In genomic region chr1:90849836-90850235, GRCm38 (mm10) we compare ENCODE assay signal across 9 mouse cellular contexts. TPM values are rescaled to one million over a fixed set of nuclear protein-coding genes. Genes with fewer than 3 reads are reported as not detected.
DNase-seq lines count a peak whose midpoint lies in the region; ATAC-seq and TF ChIP-seq lines count a peak whose summit lies in the region.
"Had no signal": no experiment of that assay in that cellular context is flagged by ENCODE, and none has a peak within 500 bp of the region (broad histone marks: within the 10 kb centered on the region; RNA-seq: fewer than 3 reads in every experiment).

No protein-coding gene starts in this region.

- WGBS in hindbrain, embryonic 11.5 days = 42% methylated on average over 8 of the region's 8 CpGs
- WGBS in hindbrain, embryonic 13.5 days = 45% methylated on average over 8 of the region's 8 CpGs
- WGBS in intestine, postnatal 0 days = 34% methylated on average over 8 of the region's 8 CpGs

- H3K27me3 ChIP-seq in hindbrain, embryonic 11.5 days (ENCODE audit: control insufficient read depth, insufficient read depth, low read length) = no peaks in the 10 kb centered on the region
- H3K27me3 ChIP-seq in hindbrain, embryonic 13.5 days = no peaks in the 10 kb centered on the region
- H3K27me3 ChIP-seq in intestine, postnatal 0 days (replicated peaks; ENCODE audit: control insufficient read depth, insufficient read depth, low read length) = no peaks in the 10 kb centered on the region

- no peak for ATAC-seq in hindbrain, embryonic 11.5 days (ENCODE audit: low FRiP score)
- ATAC-seq in hindbrain, embryonic 13.5 days (ENCODE audit: low FRiP score) = no peak
- no peak for ATAC-seq in intestine, postnatal 0 days
- no peak for ATAC-seq in megakaryocyte, adult 5-6 weeks (ENCODE audit: poor library complexity, severe bottlenecking)

- H3K36me3 ChIP-seq in hindbrain, embryonic 11.5 days (ENCODE audit: control insufficient read depth, insufficient read depth, low read length) = no peaks in the 10 kb centered on the region
- H3K36me3 ChIP-seq in hindbrain, embryonic 13.5 days = no peaks in the 10 kb centered on the region
- H3K36me3 ChIP-seq in intestine, postnatal 0 days (ENCODE audit: control insufficient read depth, insufficient read depth) = no peaks in the 10 kb centered on the region
- H3K36me3 ChIP-seq: neural tube, embryonic 13.5 days had no signal

- H3K9me3 ChIP-seq in hindbrain, embryonic 11.5 days (ENCODE audit: control insufficient read depth, low read length) = no peaks in the 10 kb centered on the region
- H3K9me3 ChIP-seq in hindbrain, embryonic 13.5 days = no peaks in the 10 kb centered on the region
- no peaks in the 10 kb centered on the region for H3K9me3 ChIP-seq in intestine, postnatal 0 days (ENCODE audit: control insufficient read depth)
- H3K9me3 ChIP-seq: neural tube, embryonic 13.5 days had no signal

- H3K4me3 ChIP-seq in hindbrain, embryonic 11.5 days (ENCODE audit: low read depth, low read length) = no peak overlapping the region
- H3K4me3 ChIP-seq in hindbrain, embryonic 13.5 days = no peak overlapping the region
- no peak overlapping the region for H3K4me3 ChIP-seq in intestine, postnatal 0 days (ENCODE audit: low read depth, low read length)
- H3K4me3 ChIP-seq: neural tube, embryonic 13.5 days had no signal

- H3K27ac ChIP-seq in hindbrain, embryonic 11.5 days (ENCODE audit: low read depth, low read length) = no peak overlapping the region
- H3K27ac ChIP-seq in hindbrain, embryonic 13.5 days = no peak overlapping the region
- no peak overlapping the region for H3K27ac ChIP-seq in intestine, postnatal 0 days (ENCODE audit: low read depth, low read length)
- H3K27ac ChIP-seq: neural tube, embryonic 13.5 days had no signal

- no peak overlapping the region for H3K9ac ChIP-seq in hindbrain, embryonic 11.5 days (ENCODE audit: low read depth, low read length)
- H3K9ac ChIP-seq in hindbrain, embryonic 13.5 days = no peak overlapping the region
- no peak overlapping the region for H3K9ac ChIP-seq in intestine, postnatal 0 days (ENCODE audit: low read depth, low read length)
- H3K9ac ChIP-seq: neural tube, embryonic 13.5 days had no signal

- peak; percentile 14 for DNase-seq in hindbrain, embryonic 11.5 days (ENCODE audit: low spot score)
- peak; percentile 70 for DNase-seq in NIH3T3 (ENCODE audit: low read depth)
- peak; percentile 55 for DNase-seq in embryo, embryonic 11 days
- DNase-seq in lung, postnatal 4 days = peak; percentile 37 to 48
- DNase-seq in testis, postnatal 14 days (ENCODE audit: low spot score) = peak; percentile 38

- H3K4me1 ChIP-seq in hindbrain, embryonic 11.5 days (replicated peaks; ENCODE audit: control insufficient read depth, insufficient read depth, low read length) = no peaks in the 10 kb centered on the region
- no peaks in the 10 kb centered on the region for H3K4me1 ChIP-seq in hindbrain, embryonic 13.5 days (replicated peaks)
- H3K4me1 ChIP-seq in intestine, postnatal 0 days (replicated peaks; ENCODE audit: control insufficient read depth, insufficient read depth, low read length) = no peaks in the 10 kb centered on the region

- peak; percentile 85 for TF ChIP-seq CTCF in intestine, postnatal 0 days (IDR thresholded peaks at IDR 0.05; ENCODE audit: low read depth)

- H3K4me2 ChIP-seq in hindbrain, embryonic 11.5 days (replicated peaks; ENCODE audit: low read depth, low read length) = no peak overlapping the region
- no peak overlapping the region for H3K4me2 ChIP-seq in hindbrain, embryonic 13.5 days
- no peak overlapping the region for H3K4me2 ChIP-seq in intestine, postnatal 0 days (replicated peaks; ENCODE audit: low read depth)
- H3K4me2 ChIP-seq: neural tube, embryonic 13.5 days had no signal

RNA-seq across cellular contexts. Expression of gene Col6a3, which starts 6.1 kb away (rescaled TPM):
- 9.2 and 12.5 TPM in 2 replicates for polyA plus RNA-seq in hindbrain, embryonic 11.5 days (2014; fragmentation: Nextera tagmentation; extraction: Ambion mirVana)
- 6.4 and 10.0 TPM in 2 replicates for polyA plus RNA-seq in hindbrain, embryonic 13.5 days (2015; fragmentation: Nextera tagmentation; extraction: Ambion mirVana)
- 31.5 and 33.3 TPM in 2 replicates for polyA plus RNA-seq in intestine, postnatal 0 days (2015; fragmentation: Nextera tagmentation; extraction: Ambion mirVana)
- 0.02 TPM in 1 of 2 replicates, not detected in the other for total RNA-seq in megakaryocyte, adult 5-6 weeks (2015)
- total RNA-seq in megakaryocyte, adult 5-6 weeks (2017) = not detected in 2 replicates

Comparison
In these comparisons a context has a peak if more than half of its experiments do, and no peak if none do; other contexts are left out.
1. DNase-seq: peak in every context shown above with its lines; median percentile 70 in NIH3T3; 55 in embryo, embryonic 11 days; 42 in lung, postnatal 4 days; 38 in testis, postnatal 14 days; 14 in hindbrain, embryonic 11.5 days.